Mouse (Mus musculus) spleen, adult 2 months (tissue): ENCODE data around the gene Ppip5k2.

Experiments
- CTCF ChIP-seq: fragments of 200-500 bp; IDR thresholded peaks from 2 replicates; pipeline ENCODE4 v1.5.1; 2011; ENCODE audit warnings: mild to moderate bottlenecking, inconsistent platforms; ENCODE audit not compliant: insufficient read depth, insufficient read length, insufficient replicate concordance; ENCODE audit errors: extremely low read depth
- POLR2A ChIP-seq: fragments of 200-500 bp; IDR thresholded peaks from 2 replicates; pipeline ENCODE4 v1.6.1; 2011; ENCODE audit warnings: low read depth, low read length, inconsistent platforms

GRCm38 (mm10) chr1:97809255-97809912, 39.2 kb upstream of the Ppip5k2 start:
- TF ChIP-seq CTCF = no peak
- no peak for TF ChIP-seq POLR2A
